Mouse (Mus musculus) kidney, adult 18-20 months (tissue): ENCODE results near the gene Fam207a.

ENCODE experiments used
- DNase-seq: peaks from one replicate; pipeline ENCODE4 v3.0.0; 2021

The Fam207a gene

GRCm38 (mm10) chr10:77531026-77532019 lies 15.7 kb upstream of the Fam207a start:
- no peak for DNase-seq

GRCm38 (mm10) chr10:77530140-77530539 lies 14.6 kb upstream of the Fam207a start, which contains the start of gene Itgb2:
Itgb2 (plus strand) TSS chr10:77530252.
- no peak for DNase-seq

DNA sequence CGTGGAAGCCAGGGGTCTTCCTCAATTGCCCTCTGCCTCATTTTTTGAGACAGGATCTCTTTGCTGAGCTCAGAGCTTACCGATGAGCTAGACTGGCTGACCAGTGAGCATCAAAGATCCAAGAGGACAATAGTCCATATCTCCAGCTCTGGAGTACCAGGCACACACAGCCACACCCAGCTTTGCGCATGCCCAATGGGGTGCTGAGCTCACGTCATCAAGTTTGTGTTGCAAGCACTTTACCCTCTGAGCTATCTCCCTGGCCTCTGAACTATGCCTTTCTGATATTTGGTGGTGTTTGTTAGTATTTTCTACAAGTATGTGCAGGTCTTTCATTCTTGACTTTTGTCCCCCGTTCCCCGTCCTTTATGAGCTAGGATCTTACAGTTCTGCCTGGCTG lies 13.0 kb upstream of the Fam207a start:
- no peak for DNase-seq

GRCm38 (mm10) chr10:77526488-77526887 lies 10.9 kb upstream of the Fam207a start:
- DNase-seq, result no peak

DNA sequence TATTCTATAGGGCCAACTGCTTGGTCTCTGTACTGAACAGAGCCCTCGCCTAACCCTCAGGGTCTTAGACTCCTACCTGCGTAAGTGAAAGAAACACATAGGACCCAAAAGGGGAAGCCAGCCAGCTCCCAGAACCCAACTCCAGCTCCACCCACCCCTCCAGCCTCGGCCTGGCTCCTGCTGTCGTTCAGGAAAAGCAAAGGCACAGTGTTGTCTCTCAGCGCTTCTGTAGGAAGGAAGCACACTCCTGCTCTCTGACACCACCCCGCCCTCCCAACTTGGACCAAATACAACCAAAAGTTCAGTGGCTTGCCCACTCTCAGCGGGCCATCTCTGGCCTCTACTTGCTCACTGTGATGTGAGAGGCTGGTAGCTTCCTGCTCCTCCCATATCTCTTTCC lies 7.7 kb upstream of the Fam207a start:
- no peak for DNase-seq

DNA sequence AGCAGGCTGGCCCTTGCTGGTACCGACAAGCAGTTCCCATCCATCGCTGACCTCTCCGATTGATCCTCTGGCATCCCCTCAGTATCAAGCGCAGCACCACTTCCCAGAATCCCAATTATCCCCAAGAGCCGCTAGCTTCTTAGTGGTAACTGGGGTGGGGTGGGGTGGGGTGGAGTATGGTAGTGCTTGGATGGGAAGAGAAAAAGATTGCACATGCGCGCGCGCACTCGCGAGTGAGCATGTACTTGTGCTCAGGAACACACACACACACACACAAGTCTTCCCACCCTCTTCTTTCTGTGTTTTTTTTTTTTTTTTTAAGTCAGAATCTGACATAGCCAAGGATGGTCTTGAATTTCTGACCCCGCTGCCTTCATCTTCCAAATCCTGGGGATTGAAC lies 7.2 kb upstream of the Fam207a start:
- no peak for DNase-seq

DNA sequence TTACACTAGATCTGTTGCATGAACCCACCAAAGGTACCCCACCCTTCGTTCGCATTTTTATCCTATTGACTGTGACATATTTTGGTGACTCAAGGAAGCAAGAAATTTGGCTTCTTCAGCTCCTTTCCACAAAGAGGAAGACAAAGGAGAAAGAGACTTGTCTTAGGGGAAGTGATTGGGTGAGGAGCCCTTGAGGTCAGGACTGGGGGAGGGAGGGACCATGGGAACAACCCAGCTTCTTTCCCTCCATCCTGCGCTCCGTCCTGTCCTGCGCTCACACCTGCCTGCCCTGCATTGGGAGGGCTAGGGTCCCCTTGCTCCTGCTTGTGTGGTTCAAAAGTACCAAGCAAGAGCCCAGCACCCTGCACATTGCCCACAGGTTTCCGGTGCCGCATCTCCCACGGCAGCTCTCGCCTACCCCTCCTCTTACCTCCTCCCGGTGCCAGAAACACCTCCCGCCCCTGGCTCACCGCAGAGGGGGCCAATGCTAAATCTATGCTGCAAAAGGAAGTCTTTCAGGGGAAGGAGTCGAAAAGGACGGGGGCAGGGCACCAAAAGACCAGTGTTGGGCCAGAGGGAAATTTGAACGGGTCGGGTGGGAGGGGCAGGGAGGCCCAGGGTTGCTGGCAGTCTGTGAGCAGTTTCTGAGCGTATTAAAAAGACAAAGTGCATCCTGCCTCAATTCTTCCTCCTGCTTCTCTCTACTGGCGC lies 6.6 kb upstream of the Fam207a start:
- no peak for DNase-seq

GRCm38 (mm10) chr10:77520497-77520896 lies 4.9 kb upstream of the Fam207a start:
- no peak for DNase-seq

DNA sequence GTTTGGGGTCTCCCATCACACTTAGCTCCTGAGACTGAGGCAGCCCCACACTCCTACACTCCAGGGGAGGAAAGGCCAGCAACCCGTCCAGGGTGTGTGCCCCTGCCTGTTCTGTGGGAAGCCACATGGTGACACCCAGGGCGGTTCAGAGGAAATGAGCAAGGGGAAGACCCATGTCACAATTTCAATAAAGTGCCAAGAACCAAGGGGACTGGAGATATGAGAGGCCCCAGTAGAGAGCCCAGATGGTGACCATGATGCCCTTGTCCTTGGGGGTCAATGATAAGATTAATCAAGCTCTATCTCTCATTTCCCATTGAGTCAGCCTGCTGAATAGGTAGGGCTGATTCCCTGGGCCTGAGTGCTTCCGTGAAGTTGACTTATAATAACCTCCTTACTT lies 3.6 kb upstream of the Fam207a start:
- no peak for DNase-seq

GRCm38 (mm10) chr10:77517801-77518200 lies 2.2 kb upstream of the Fam207a start:
- DNase-seq, result peak; percentile 75

- DNase-seq, result peak; percentile 78
Measured at GRCm38 (mm10) chr10:77517066-77517620, 1.6 kb upstream of the Fam207a start.

- DNase-seq, result peak; percentile 49
Measured at GRCm38 (mm10) chr10:77516379-77516951, 880 bp upstream of the Fam207a start.

DNA sequence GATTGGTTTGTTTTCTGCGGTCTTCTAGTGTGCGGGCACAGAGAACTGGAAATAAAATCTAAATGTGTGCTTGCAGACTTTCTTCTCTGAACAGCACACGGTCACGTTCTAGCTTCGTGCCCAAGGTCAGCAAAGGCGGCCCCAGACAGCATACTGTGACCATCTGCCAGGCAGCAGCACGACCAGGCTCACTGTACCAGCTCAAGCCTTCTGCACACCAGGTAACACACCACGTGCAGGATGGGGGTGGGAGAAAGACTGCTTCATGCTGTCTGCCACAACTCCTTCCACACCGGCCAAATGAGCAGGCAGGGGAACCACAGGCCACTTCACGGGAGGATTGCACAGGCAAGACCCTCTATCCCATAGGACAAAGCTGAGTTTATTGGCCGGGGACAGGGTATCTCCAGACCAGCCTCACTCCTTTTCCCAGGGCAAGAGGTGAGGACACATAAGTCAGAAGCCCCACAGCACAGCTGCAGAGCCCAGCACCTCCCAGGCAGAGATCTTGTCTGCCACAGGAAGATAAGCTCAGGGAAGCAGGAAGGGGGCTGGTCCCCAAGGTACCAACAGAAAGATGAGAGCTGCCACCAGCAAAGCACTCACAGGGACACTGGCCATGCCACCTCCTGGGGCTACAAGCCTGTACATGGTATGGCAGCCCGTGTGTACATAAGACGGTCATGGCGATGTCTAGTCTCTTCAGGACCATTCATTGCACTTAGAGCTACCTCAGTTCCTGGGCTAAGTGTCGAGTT lies 5.2 kb downstream of the Fam207a start:
- no peak for DNase-seq

- DNase-seq, result peak; percentile 90
Measured at GRCm38 (mm10) chr10:77509403-77510187, 6.0 kb downstream of the Fam207a start.

GRCm38 (mm10) chr10:77508744-77509143 lies 6.8 kb downstream of the Fam207a start:
- DNase-seq, result no peak

- DNase-seq, result no peak
Measured at GRCm38 (mm10) chr10:77507779-77508178, 7.8 kb downstream of the Fam207a start.

- DNase-seq, result peak; percentile 72
Measured at GRCm38 (mm10) chr10:77506961-77507577, 8.5 kb downstream of the Fam207a start.

DNA sequence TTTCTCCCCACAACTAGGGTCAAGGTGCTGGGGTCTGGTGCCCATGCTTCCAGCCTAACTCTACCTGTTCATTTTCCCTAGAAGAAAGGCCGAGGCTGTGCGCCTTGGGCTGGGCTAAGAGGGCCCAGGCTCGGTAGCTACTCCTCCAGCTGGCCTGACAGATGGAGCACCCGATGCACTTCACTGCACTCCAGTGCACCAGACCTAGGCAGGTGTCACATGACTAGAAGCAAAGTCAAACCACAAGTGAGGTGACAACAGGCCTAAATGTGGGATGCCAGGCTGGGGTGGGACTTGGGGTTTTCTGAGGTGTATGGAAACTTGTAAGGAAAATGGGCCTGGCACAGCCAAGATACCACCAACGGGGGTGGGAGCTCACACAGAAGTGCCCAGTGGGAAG lies 9.1 kb downstream of the Fam207a start:
- peak; percentile 70 for DNase-seq

DNA sequence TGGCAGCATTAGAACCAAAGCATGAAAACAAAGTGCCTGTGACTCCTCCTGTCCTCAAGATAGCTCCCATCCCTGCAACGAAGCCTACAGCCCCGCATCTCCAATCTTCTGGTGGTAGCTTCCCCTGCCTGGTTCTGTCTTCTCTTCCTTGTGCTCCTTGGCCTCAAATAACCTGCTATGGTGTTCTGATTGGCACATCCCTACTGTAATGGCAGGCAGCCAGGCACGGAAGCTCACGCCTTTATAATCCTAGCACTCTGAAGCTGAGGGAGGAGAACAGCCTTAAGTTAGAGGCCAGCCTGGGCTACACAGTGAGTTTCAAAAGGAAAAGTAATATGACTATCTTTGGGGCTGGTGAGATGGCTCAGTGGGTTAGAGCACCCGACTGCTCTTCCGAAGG lies 11.4 kb downstream of the Fam207a start:
- DNase-seq, result peak; percentile 55

DNA sequence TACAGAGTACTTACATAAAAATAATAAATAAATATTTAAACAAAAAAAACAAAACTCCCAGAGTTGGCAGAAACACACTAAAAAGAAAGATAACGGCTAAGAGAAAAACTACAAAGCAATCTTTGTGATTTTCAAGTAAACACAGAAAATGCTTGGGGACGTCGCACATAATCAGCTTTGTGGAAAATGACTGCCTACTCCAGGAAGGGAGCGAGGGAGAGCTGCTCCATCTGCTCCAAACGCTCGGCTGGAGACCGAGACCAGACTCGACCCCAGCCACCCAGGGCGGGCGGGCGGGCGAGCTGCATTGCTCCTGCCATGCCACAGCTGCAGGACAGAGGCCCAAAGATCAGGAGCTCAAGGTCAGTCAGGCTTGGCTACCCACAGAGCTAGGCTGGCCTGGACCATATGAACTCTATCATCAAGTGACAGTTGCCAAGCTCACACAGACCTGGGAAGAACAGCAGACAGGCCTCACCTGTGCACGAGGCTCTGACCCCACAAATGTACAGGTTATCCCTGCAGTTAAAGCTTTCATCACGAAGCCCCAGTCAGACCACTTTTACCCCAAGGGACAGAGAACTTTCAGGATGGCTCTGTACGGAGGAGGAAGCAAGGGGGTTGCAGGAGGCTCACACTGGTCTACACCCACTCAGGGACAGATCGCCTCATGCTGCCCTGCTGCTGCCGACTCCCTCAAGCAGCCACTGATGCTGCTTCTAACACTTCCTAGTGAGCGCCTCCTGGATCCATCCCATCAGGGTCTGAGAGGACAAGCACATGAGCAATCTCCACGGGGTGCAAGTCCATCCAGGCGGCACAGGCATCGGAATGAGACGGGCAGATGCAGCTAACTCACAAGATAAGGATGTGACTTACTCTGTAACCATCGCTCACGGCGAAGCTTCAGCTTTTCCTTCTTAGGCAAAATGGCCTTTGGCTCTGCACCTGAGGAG lies 12.3 kb downstream of the Fam207a start:
- DNase-seq, result no peak
